Mouse (Mus musculus): Measurements from ENCODE around the gene Appbp2. TPM values are rescaled to one million over a fixed set of nuclear protein-coding genes. Genes with fewer than 3 reads are reported as not detected.

The Appbp2 gene
- total RNA-seq (2021) = 10 to 100 TPM; 20.4 to 21.0 TPM
- long read RNA-seq, experiment 1, full-length matches to known transcripts = 30 of 38 reads
- long read RNA-seq, experiment 1, partial matches to known transcripts = 2 of 38 reads
- long read RNA-seq, experiment 1, other reads (novel, unspliced or antisense) = 6 of 38 reads
- long read RNA-seq, experiment 2, full-length matches to known transcripts = 19 of 24 reads
- long read RNA-seq, experiment 2, partial matches to known transcripts = 1 of 24 reads
- long read RNA-seq, experiment 2, other reads (novel, unspliced or antisense) = 4 of 24 reads

DNA sequence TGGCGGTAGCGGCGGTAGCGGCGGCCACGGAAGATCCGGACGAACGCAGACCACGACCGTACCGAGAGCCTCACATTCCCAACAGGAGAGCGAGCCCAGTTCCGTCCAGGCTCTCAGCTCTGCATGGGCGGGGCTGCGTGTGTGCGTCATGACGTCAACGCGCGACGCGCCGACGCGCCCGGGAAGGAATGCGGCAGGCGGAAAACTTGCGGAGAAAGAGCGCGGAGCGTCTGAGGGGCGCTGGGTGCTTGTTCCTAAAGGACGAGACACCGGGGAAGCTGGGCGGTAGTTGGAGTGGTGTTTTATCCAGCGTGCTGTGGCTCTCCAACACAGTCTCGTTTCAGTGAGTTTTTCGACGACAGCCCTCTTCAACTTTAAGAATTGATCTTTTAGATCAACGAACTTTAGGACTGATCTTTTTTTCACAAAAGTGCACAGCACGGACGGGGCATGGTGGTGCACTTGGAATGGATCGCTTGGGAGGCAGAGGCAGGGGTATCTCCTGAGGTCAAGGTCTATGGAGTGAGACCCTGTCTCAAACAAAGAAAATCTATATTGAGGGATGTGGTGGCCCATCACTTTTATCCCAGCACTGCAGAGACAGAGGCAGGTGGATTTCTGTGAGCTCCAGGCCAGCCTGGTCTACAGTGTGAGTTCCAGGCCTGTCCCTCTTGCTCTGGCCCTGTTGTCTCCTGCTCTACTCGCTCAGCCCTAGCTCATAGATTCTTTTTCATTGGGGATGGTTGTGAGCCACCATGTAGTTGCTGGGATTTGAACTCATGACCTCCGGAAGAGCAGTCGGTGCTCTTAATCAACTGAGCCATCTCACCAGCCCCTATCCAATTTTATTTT is at the start of gene Appbp2:
Gene Appbp2, minus strand, starts transcription at position 141 of the 852 bp plus-strand sequence.
- intact Hi-C loops (cut with DNase I) = no loop called here
- peak; percentile 93 to 95 for DNase-seq

GRCm38 (mm10) chr11:85281219-85281878 is 46.4 kb upstream of the Appbp2 start:
- intact Hi-C loops (cut with DNase I) = no loop called here
- no peak for DNase-seq

DNA sequence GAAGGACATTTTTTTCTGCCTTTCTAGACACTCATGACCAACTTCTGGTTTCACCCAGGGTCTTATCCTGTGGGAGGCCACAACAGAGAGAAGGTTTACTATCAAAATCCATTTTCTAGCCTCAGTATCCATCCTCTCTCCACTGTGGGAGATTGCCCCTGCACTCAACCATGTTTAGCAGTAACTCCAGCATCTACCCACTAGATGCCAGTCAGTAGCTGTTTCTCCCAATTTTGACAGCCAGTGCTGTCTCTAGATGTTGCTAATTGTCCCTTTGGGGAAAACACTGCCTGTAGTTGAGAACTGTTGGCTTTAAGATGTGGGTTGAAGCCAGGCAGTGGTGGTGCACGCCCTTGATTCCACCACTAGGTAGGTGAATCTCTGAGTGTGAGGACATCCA is 43.2 kb upstream of the Appbp2 start:
- DNase-seq = no peak
- intact Hi-C loops (cut with DNase I) = no loop called here

DNA sequence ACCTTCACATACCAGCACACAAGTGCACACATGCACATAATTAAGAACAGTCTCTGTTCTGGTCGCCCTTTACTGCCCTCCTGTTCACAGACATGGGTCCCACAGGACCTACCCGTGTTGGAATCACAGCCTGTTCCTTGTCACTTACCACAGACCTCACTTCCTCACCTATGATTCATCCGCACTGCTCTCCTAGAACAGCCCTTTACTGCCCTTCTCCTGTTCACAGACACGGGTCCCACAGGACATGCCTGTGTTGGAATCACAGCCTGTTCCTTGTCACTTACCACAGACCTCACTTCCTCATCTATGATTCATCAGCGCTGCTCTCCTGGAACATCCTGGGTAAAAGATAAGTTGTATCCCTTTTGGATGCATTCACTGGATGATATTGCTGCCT is 42.7 kb upstream of the Appbp2 start:
- DNase-seq = no peak
- intact Hi-C loops (cut with DNase I) = no loop called here

GRCm38 (mm10) chr11:85275151-85275550 is 40.2 kb upstream of the Appbp2 start:
- intact Hi-C loops (cut with DNase I) = no loop called here
- DNase-seq = no peak

DNA sequence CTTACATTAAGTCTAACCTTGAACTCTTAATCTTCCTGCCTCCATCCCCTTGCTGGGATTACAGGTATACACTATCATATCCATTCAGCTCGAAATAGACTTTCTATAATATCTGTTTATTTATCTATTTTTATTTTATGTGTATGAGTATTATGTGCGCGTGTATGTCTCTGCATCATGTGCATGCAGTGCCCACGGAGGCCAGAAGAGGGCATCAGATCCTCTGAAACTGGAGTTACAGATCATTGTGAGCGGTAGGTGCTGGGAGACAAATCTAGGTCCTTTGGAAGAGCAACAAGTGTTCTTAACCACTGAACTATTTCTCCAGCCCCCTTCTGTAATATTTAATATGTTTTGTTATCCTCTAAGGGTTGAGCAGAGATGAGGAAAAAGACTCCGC is 38.4 kb upstream of the Appbp2 start:
- intact Hi-C loops (cut with DNase I) = loop anchor here (2.0 to 5.0 kb wide), 2 partner anchors 34 to 62 kb away; no protein-coding TSS in a partner anchor
- no peak for DNase-seq

DNA sequence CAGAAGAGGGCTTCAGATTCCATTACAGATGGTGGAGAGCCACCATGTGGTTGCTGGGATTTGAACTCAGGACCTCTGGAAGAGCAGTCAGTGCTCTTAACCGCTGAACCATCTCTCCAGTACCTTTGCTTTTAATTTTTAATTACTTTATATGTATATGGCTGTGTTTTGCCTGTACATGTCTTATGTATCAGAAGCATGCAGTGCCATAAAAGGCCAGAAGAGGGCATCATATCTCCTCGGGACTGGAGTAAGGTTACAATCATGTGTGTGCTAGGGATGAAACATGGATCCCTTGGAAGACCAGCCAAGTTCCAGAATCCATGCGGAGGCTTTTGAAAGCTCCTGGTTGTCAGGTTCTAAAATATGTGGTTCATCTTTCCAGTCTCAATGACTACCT is 35.7 kb upstream of the Appbp2 start:
- intact Hi-C loops (cut with DNase I) = loop anchor here (5.0 kb wide), 1 partner anchor 37 kb away; no protein-coding TSS in a partner anchor
- DNase-seq = peak; percentile 25 to 51

- intact Hi-C loops (cut with DNase I) = no loop called here
These were observed 32.5 kb upstream of the Appbp2 start for GRCm38 (mm10) chr11:85267393-85267792.

DNA sequence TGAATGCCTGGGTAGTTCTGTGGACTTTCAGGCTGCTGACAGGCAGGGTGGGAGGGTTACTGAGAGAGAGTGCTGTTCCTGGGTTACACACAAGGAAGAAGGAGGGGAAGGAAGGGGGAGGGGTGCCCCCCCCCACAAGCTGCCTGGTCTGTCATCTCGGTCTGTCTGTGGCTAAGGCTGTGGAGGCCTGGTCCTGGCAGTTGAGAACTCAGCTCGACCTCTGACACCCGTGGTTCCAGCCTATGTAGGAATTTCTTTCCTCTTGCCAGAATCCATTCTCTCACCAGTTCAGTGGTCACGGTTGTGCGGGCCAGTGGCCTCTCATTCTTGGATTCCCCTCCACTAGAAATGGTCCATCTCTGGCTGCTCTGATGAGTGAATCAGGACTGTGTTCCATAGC is 29.7 kb upstream of the Appbp2 start:
- intact Hi-C loops (cut with DNase I) = no loop called here
- DNase-seq = no peak

More at GRCm38 (mm10) chr11:85267393-85267792, 32.5 kb upstream of the Appbp2 start:
- DNase-seq = no peak

DNA sequence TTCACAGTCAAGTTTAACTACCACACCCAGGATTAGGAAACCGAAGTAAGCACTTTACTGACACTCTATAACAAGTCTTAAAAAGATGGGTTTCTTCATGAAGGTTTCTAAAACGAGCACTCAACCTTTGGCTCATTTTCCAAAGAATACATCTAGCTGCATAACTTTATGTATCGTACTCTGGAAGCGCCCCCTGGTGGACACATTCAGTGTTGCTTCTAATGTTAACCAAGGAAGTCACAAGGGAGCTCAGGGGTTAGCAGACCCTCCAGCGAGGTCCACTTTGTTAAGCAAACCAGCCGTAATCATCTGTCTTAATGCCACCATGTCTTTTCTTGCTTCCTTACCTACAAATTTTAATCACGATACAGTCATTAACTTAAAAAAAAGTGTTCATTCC is 26.3 kb upstream of the Appbp2 start:
- peak; percentile 71 to 84 for DNase-seq
- intact Hi-C loops (cut with DNase I) = loop anchor here (1.0 kb wide), 1 partner anchor 91 kb away; the partner anchor contains the start of gene 1700125H20Rik

DNA sequence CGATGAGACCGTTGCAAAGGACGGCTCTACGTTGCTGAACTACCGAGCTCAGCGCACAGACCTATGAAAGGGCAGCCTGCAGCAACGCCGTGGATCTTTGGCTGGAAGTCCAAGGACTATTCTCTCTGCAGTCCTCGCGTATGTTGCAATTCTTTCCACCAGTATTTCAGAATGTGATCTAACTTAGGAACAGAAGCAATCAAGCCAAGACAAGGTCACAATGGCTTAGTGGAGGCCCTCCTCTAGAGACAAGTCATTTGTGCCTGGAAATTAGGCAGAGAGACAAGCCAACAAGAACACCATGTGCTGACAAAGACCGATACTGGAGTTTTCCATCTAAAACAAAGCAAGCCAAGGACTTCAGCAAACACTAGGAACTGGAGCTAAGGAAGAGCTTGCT is 24.0 kb upstream of the Appbp2 start:
- DNase-seq = no peak
- intact Hi-C loops (cut with DNase I) = no loop called here

GRCm38 (mm10) chr11:85255471-85256027 is 20.6 kb upstream of the Appbp2 start:
- intact Hi-C loops (cut with DNase I) = no loop called here
- no peak for DNase-seq

DNA sequence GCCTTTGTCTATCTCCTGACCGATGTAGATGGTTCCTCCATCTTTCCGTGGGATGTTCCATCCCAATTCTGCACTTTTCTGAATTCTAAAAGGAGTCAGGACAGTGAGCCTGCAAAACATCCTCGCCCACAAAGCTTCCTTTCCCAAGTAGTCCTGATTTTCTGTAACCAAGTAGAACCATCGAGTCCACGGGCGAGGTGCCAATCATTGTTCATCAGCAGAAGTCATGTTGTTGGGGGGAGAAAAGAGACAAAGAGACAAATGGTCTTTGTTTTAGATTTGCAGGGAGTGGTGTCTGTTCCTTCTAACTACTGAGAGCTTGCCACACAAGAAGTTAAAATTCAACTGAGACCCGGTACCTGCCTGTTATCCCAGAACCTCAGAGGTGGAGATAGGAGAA is 18.7 kb upstream of the Appbp2 start:
- intact Hi-C loops (cut with DNase I) = no loop called here
- DNase-seq = no peak

DNA sequence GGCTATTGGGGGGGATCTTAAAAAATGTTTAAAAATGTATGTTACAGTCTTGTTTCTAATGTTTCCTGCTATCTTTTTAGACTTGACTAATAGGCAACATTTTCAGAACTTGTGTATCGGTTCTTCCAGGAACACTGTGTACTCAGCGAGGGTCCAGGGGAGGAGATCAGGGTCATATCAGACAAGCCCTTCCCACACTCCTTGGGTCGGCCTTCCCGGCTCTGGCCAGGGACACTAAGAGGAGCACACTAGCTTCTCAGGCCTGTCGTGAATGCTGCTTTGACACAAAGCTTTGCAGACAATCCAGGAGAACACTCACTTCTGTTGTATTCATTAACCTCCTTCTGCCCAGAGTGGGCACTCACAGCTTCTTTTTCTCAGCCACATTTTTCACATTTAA is 18.1 kb upstream of the Appbp2 start:
- intact Hi-C loops (cut with DNase I) = no loop called here
- no peak for DNase-seq

- no peak for DNase-seq
- intact Hi-C loops (cut with DNase I) = no loop called here
These were observed 17.0 kb upstream of the Appbp2 start for GRCm38 (mm10) chr11:85251955-85252354.

DNA sequence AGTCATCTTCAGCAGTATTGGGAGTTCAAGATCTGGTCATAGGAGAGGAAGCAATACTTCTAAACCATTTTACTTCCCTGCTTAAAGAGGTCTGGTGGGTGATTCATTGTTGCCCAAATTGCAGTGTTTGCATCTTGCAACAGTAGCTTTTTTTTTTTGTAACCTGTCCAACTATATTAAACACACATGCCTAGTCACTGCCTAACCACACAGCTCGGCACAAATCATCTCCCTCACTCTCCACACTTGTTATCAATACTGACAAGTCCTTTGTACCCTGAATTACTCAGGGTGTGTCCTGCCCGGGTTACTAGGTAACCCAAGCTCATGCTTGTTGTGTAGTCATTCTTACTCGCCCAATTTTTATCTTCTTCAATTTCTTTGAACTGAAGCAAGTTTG is 15.5 kb upstream of the Appbp2 start:
- no peak for DNase-seq
- intact Hi-C loops (cut with DNase I) = no loop called here

DNA sequence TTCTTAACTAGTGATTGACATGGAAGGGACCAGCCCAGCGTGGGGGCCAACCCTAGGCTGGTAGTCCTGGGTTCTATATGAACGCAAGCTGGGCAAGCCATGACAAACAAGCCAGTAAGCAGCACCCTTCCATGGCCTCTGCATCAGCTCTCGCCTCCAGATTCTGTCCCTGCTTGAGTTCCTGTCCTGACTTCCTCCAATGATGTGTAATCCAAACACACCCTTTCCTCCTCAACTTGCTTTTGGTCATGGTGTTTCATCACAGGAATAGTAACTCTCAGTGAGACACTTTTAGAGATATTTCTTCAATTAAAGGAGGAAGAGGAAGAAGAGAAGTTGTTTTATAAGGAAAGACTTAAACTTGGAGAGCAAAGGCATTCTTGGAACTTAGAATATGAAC is 14.4 kb upstream of the Appbp2 start:
- intact Hi-C loops (cut with DNase I) = no loop called here
- DNase-seq = no peak

DNA sequence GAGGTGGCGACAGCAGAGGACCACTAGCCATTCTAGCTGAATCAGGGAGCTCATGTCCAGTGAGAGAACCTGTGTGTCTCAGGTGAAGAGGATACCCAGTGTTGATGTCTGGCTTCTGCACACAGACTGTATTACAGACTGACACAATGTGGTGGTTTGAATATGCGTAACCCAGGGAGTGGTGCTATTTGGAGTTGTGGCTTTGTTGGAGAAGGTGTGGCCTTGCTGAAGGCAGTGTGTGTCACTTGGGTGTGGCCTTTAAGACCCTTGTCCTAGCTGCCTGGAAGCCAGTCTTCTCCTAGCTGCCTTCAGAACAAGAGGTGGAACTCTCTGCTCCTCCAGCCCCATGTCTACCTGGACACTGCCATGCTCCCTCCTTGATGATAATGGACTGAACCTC is 13.2 kb upstream of the Appbp2 start:
- intact Hi-C loops (cut with DNase I) = no loop called here
- DNase-seq = no peak

- DNase-seq = no peak
- intact Hi-C loops (cut with DNase I) = no loop called here
These were observed 6.3 kb upstream of the Appbp2 start for GRCm38 (mm10) chr11:85241226-85241625.

DNA sequence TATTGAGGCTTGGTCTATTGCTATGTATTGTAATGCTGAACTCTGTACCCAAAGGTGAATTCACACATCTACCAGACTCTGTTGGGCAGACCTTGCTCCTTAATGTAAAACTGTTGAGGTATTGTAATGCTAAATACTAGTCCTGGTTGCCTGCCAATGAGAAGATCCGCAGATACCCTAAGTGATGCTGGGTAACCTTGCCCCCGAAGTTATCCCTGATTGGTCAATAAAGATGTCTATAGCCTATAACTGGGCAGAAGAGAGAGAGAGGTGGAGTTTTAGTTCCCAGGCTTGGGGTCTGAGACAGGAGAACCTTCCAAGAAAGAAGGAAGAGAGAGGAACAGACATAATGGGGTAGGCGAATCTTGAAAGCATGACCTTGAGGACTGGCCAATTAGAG is 5.3 kb upstream of the Appbp2 start:
- intact Hi-C loops (cut with DNase I) = no loop called here
- DNase-seq = no peak
